Mouse (Mus musculus) common myeloid progenitor, adult 5-6 weeks (primary cell): ENCODE measurements at regions not wholly inside any gene's neighbourhood (a gene's known extent, or its start where the extent isn't known, plus 50 kb on each side); places are given as distances from the start of the nearest gene placed in this dataset.

Experiments used
- ATAC-seq: replicated peaks from 2 replicates; pipeline ENCODE4 v1.8.0; 2016; ENCODE audit warnings: low read depth, mild to moderate bottlenecking, moderate TSS enrichment, inconsistent platforms; ENCODE audit not compliant: poor library complexity, severe bottlenecking

DNA sequence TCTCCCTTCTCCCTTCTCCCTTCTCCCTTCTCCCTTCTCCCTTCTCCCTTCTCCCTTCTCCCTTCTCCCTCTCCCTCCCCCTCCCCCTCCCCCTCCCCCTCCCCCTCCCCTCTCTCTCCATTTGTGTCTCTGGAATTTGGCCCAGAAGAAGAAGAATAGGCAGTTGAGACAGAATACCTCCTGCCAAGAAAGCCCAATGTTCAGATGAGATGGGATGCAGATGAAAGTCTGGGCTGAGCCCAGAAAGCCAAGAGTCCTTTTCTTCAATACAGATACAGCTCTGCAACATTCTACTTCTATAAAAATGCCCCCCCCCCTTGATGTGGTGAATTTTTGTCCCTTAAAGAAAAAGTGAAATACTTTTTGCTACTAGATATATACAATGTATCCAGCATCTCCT, 489.2 kb downstream of the Kcnj2 start:
- no peak for ATAC-seq

- ATAC-seq: no peak
Observed at GRCm38 (mm10) chr11:111555615-111556014, 489.7 kb downstream of the Kcnj2 start.

- no peak for ATAC-seq
Observed at GRCm38 (mm10) chr11:111558302-111559140, 492.6 kb downstream of the Kcnj2 start.

DNA sequence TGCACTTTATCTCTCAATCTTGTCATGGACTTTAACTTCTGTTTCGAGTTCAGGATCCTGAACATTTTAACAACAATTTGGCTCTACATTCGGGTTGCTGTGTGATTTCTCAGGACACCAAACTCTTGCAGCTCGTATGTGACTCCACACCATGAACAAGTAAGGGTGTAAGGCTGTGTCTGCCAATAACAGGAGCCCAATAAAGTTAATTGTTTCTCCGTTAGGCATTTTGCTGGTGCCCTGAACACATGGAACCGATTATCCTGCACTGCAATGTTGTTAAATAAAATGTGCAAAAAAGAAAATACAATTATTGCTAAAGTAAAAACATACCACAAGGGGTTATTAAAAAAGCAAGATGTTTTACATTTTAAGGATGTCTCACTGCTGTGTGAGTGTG, 497.2 kb downstream of the Kcnj2 start:
- ATAC-seq: no peak

DNA sequence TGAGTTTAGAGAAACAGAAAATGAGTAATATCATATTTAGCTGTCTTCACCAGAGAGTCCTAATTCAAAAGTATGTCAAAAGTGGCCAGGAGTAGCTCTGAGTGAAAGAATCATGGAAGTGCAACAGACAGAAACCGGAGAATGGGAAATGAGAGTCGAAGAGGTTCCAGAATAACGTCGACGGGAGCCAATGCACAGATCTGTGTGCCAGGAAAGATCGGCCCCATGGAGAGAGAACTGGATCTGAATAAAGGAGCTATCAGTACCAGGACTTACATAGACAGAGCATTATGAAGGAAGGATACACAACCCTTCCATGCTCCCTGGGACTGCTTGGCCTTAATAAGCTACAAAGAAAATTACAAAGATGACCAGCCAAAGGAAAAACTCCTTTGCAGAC, 502.1 kb downstream of the Kcnj2 start:
- ATAC-seq: no peak

- no peak for ATAC-seq
Observed at GRCm38 (mm10) chr11:111568876-111569275, 502.9 kb downstream of the Kcnj2 start.

- no peak for ATAC-seq
Observed at GRCm38 (mm10) chr11:111577883-111578282, 511.9 kb downstream of the Kcnj2 start.

DNA sequence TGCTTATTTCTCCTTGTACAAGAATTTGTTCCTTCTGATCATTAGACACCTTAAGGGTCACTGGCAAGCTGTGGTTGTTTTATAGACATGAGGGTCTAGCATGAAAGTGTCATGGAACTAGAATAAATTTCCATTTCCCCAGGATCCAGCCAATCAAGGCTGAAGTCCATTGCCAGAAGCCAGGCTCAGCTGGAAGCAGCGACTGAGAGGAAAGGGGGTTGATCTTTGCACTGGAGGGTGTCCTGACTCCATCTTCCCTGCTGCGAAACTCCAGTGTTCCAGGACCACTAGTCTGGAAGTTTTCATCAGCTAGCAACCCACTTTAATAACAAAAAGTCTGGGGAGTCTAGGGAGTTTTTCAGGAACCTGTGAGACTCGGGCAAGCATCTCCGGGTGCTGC, 517.0 kb downstream of the Kcnj2 start:
- no peak for ATAC-seq

DNA sequence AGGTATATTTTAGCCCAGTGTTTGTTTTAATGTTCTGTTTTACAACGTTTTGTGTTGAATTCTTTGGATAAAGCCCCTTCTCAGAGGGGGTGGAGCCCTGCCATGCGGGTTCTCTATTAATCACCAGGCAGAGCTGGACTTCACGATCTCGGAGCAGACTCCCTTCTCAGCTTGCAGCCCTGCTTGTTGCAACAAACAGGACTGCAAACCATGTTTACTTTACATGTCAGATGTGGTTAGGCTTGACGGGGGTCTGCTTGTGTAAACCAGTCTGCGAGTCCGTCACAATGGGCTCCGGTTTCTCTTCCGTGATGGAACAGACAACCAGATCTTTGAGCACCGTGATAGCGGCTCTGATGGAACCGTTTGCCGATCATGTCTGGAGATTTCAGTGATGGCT, 517.6 kb downstream of the Kcnj2 start:
- ATAC-seq: no peak

GRCm38 (mm10) chr11:111599456-111599855, 533.5 kb downstream of the Kcnj2 start:
- ATAC-seq: no peak

- ATAC-seq: no peak
Observed at GRCm38 (mm10) chr11:111605146-111605545, 539.2 kb downstream of the Kcnj2 start.

DNA sequence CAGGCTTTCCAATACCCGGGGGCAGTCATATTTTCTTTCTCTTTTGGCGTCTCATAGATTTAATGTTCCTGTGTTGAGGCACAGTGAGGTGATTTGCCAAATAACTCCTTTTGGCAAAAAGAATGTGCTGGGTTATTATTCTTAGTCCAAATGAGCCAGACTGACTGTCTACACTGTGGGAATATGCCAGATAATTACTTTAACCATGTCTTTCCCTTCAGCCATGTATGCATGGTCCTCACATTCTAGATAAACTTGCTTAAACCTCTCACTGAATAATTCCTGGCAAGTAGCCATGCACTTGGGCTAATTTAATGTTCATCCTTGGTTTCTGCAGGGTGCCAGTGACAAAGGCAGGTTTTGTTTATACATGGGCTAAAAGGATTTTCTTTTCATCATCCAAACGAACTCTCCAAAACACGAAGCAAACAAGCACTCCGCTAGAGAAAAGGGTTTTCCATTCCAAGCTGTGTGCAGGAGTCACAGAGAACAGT, 544.6 kb downstream of the Kcnj2 start:
- ATAC-seq: no peak

DNA sequence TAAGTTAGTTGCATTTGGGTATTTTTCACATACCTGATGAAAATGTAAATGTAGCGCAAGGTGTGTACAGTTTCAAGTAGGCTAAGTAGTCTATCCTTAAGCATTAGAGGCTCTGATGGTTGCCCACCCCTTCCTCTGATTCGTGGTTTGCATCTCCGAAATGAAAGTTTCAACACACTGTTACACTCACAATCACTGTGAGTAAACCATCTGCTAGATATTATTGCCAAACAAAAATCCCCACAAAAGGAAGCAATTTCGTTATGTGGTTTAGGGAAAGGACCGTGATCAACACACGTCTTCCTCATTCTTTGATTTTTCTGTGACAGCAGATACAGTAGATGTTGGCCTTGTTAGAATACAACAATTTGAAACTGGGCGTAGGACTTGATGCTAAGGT, 577.6 kb downstream of the Kcnj2 start:
- peak; percentile 45 for ATAC-seq

DNA sequence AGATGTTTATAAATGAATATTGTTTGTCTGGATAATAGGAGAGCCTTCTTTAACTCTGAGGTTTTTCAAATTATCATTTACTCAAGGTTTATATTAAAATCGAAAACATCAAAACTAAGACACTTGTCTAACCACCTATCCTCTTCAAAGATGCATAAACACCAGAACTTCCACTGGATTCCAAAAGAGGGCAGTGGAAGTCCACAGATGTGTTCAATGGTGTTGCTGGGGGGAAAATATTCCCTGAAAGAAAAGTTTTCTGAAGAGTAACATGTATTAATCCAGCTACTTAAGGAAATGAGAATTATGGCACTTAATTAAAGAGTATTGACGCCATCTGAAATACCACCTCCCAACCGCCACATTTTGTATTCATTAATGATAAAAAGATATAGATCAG, 586.9 kb downstream of the Kcnj2 start:
- peak; percentile 74 for ATAC-seq

GRCm38 (mm10) chr11:111657778-111658177, 591.8 kb downstream of the Kcnj2 start:
- ATAC-seq: no peak

DNA sequence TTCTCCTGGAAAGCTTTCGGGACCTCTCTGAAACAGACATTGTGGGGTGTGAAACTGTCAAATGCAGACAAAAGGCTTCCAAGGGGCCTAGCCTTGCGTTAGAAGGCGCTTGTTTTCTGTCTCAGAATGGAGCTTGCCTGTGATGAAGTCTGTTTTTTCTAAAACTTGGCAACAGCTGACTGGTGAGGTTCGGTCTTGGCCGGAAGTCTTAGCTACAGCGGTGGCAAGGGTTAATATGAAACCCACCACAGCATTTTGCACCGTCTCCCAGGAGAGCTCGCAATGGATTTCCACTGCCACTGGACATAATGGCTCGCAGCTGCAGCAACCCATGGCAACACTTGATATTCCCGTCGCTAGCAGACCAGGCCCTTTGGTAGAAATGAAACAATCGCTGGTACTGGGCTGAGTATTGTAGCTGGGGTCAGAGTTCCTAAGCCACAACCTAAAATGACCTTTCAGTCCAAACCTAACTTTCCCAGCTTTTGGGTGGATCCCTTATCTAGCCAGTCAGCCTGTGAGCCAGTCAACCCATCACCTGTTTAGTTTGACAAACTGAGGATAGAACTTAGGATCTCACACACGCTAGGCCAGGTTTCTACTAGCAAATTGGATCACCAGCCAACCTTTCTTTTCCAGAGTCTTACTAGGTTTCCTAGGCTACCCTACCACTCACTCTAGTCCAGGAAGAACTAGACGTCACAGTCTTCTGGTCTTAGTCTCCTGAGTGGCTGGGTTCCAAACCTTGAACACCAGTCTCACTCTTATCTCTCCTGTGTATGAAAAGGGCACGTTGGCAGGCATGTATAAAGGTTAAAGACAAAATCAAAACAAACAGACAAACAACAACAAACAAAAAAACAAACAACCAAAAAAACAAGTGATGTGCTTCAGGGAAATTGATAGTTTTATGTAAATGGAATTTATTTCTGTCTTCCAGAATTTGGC, 592.7 kb downstream of the Kcnj2 start:
- ATAC-seq: no peak

GRCm38 (mm10) chr11:111663269-111663668, 597.3 kb downstream of the Kcnj2 start:
- ATAC-seq: no peak

- no peak for ATAC-seq
Observed at GRCm38 (mm10) chr11:111666336-111666735, 600.4 kb downstream of the Kcnj2 start.

GRCm38 (mm10) chr11:111671865-111672264, 605.9 kb downstream of the Kcnj2 start:
- ATAC-seq: no peak

DNA sequence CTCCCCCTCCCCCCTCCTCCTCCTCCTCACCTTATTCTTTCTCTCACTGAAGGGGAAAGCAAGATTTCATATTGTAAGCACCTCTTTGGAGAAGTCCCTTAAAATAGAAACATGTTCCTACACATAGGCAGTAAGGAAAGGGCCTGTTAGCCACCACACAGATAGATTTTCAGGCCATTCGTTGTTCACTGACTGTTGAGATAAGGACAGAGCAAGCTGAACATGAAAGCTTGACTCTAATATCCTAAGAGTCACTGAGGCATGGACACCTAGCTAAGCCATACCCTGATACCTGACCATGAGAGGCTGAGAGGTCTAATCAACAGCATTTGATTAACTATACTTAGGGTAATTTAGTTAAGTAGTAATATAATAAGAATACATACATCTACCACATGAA, 609.7 kb downstream of the Kcnj2 start:
- no peak for ATAC-seq

GRCm38 (mm10) chr11:111682341-111682740, 616.4 kb downstream of the Kcnj2 start:
- no peak for ATAC-seq
